Mouse (Mus musculus) lung, embryonic 15.5 days (tissue): ENCODE results near the gene Dmac2. TPM values are rescaled to one million over a fixed set of nuclear protein-coding genes. Genes with fewer than 3 reads are reported as not detected.

Experiments
- ATAC-seq: fragments of 200-750 bp; cut with Nextera tagmentation; 2 replicates; pipeline ENCODE4 v1.8.0; 2017; ENCODE audit warnings: moderate number of reproducible peaks, borderline replicate concordance; ENCODE audit not compliant: low FRiP score, low TSS enrichment; ENCODE audit errors: extremely low read depth
- H3K27ac ChIP-seq: fragments of 300-500 bp; sonication (generic); 2 replicates; pipeline ENCODE4 v1.5.1; 2015; ENCODE audit warnings: moderate library complexity, mild to moderate bottlenecking, inconsistent platforms
- H3K27me3 ChIP-seq: fragments of 300-500 bp; sonication (generic); 2 replicates; pipeline ENCODE4 v1.6.1; 2015; ENCODE audit warnings: inconsistent platforms
- H3K36me3 ChIP-seq: fragments of 300-500 bp; sonication (generic); 2 replicates; pipeline ENCODE4 v1.6.1; 2015; ENCODE audit warnings: inconsistent platforms
- H3K4me1 ChIP-seq: fragments of 300-500 bp; sonication (generic); 2 replicates; pipeline ENCODE4 v1.6.1; 2015; ENCODE audit warnings: inconsistent platforms
- H3K4me2 ChIP-seq: fragments of 300-500 bp; sonication (generic); 2 replicates; pipeline ENCODE4 v1.6.1; 2015; ENCODE audit warnings: inconsistent platforms, mild to moderate bottlenecking, moderate library complexity
- H3K4me3 ChIP-seq: fragments of 300-500 bp; sonication (generic); 2 replicates; pipeline ENCODE4 v1.5.1; 2015; ENCODE audit warnings: mild to moderate bottlenecking, inconsistent platforms
- H3K9ac ChIP-seq: fragments of 300-500 bp; sonication (generic); 2 replicates; pipeline ENCODE4 v1.6.1; 2015; ENCODE audit warnings: inconsistent platforms
- H3K9me3 ChIP-seq: fragments of 300-500 bp; sonication (generic); 2 replicates; pipeline ENCODE4 v1.6.1; 2016; ENCODE audit warnings: inconsistent platforms
- WGBS: fragments of 180-500 bp; shearing (Covaris S2); methylation state at CpG from one replicate; pipeline ENCODE4 v1.1.7; 2015; 5-methylcytosine and 5-hydroxymethylcytosine counted together
- polyA plus RNA-seq: library from polyadenylated mRNA; unstranded; fragments of >200 nt; fragmentation: Nextera tagmentation; extraction: Ambion mirVana; gene quantifications from 2 replicates; pipeline ENCODE4 v1.2.1, GENCODE M21; 2015

Dmac2 gene
- polyA plus RNA-seq, 1 experiment from 2014 or later = 34.6 TPM

DNA sequence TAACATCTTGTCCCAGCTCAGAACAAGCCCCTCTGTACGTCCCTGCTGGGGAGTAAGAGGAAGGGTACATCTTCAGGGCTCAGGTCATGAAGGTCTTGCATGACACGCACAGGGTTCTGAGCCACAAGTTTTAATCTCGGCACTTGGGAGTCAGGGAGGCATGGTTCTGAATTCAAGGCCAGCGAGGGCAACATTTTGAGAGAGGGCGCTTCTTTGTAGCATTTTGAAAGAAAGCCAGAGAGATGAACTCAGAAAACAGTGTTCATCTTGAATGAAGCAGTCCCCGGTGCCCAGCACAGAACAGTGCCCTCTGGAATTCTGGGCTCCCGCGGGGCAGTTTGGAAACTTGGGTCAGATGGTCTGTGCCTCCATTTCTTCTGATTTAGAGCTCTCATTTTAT is 47.2 kb downstream of the Dmac2 start:
- Histone ChIP-seq H3K27me3 (no peaks in the 10 kb centered on the region), H3K4me3 (no peak overlapping the region), H3K36me3 (peaks cover 44% of the 10 kb centered on the region), H3K4me1 (no peaks in the 10 kb centered on the region), H3K9me3 (no peaks in the 10 kb centered on the region), H3K9ac (no peak overlapping the region), H3K4me2 (no peak overlapping the region), H3K27ac (no peak overlapping the region)
- no peak for ATAC-seq
- 91% methylated on average over 8 of the region's 8 CpGs for WGBS

DNA sequence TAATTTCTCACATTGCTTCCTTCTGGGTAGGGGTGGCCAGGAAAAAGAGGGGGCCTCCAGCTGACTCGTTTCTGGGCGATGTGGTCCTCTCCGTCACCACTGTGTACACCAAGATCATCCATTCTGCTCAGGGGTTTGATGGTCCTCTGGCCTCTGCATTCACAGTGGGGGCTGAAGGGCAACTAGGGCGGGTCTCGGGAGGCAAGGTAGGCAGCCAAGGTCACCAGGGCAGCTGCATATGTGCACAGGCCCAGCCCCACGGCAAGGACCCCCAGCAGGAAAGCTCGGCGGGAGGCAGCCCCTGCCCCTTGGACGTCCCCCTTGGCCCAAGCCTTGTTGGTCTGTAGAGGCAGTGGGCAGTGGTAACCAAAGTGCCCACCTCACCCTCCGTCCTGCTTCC is 49.9 kb downstream of the Dmac2 start:
- no peaks in the 10 kb centered on the region for H3K9me3 ChIP-seq
- H3K27ac ChIP-seq = no peak overlapping the region
- peaks cover 12% of the 10 kb centered on the region for H3K27me3 ChIP-seq
- H3K4me3 ChIP-seq = no peak overlapping the region
- 91% methylated on average over 10 of the region's 10 CpGs for WGBS
- no peaks in the 10 kb centered on the region for H3K4me1 ChIP-seq
- peaks cover 34% of the 10 kb centered on the region for H3K36me3 ChIP-seq
- H3K9ac ChIP-seq = no peak overlapping the region
- no peak overlapping the region for H3K4me2 ChIP-seq
- no peak for ATAC-seq

- H3K36me3 ChIP-seq = peaks cover 29% of the 10 kb centered on the region
- WGBS = 78% methylated on average over 9 of the region's 9 CpGs
- H3K4me2 ChIP-seq = no peak overlapping the region
- H3K4me3 ChIP-seq = no peak overlapping the region
- H3K27me3 ChIP-seq = peaks cover 16% of the 10 kb centered on the region
- H3K9ac ChIP-seq = no peak overlapping the region
- H3K4me1 ChIP-seq = peaks cover 2% of the 10 kb centered on the region; the same call in 1 of the 2 replicates
- ATAC-seq = no peak
- no peaks in the 10 kb centered on the region for H3K9me3 ChIP-seq
- no peak overlapping the region for H3K27ac ChIP-seq
Measured at GRCm38 (mm10) chr7:25669631-25670030, 50.4 kb downstream of the Dmac2 start.

- Histone ChIP-seq H3K4me1 (peaks cover 7% of the 10 kb centered on the region), H3K27ac (no peak overlapping the region), H3K9ac (no peak overlapping the region), H3K27me3 (peaks cover 21% of the 10 kb centered on the region), H3K4me3 (no peak overlapping the region), H3K4me2 (no peak overlapping the region), H3K36me3 (peaks cover 25% of the 10 kb centered on the region), H3K9me3 (no peaks in the 10 kb centered on the region)
- ATAC-seq = no peak
- 87% methylated on average over 4 of the region's 4 CpGs for WGBS
Measured at GRCm38 (mm10) chr7:25670096-25670495, 50.9 kb downstream of the Dmac2 start.

- peaks cover 16% of the 10 kb centered on the region for H3K36me3 ChIP-seq
- no peak overlapping the region for H3K4me2 ChIP-seq
- H3K4me1 ChIP-seq = peaks cover 15% of the 10 kb centered on the region
- no peak overlapping the region for H3K27ac ChIP-seq
- H3K9me3 ChIP-seq = no peaks in the 10 kb centered on the region
- WGBS = 48% methylated on average over 2 of the region's 2 CpGs
- no peak overlapping the region for H3K9ac ChIP-seq
- H3K4me3 ChIP-seq = no peak overlapping the region
- peaks cover 31% of the 10 kb centered on the region for H3K27me3 ChIP-seq
- ATAC-seq = no peak
Measured at GRCm38 (mm10) chr7:25671686-25672085, 52.5 kb downstream of the Dmac2 start.

DNA sequence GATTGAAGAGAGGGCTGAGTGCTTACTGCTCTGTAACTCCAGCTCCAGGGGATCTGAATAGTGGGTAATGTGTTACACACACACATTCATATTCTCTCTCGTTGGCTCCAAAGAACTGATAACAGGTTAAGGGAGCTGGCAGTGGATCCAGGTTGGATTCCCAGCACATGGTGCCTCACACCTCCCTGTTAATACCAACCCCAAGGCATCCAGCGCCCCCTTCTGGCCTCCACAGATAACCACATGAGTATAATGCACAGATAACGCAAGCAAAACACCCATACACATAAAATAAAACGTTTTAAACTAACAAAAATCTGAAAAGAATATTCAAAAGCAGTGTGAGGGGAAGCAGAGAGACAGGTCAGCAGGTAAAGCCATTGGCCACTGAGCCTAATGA is 53.2 kb downstream of the Dmac2 start:
- Histone ChIP-seq H3K4me3 (no peak overlapping the region), H3K4me2 (no peak overlapping the region), H3K36me3 (peaks cover 16% of the 10 kb centered on the region), H3K9ac (no peak overlapping the region), H3K27ac (no peak overlapping the region), H3K27me3 (peaks cover 31% of the 10 kb centered on the region), H3K4me1 (peaks cover 18% of the 10 kb centered on the region), H3K9me3 (no peaks in the 10 kb centered on the region)
- 49% methylated on average over 4 of the region's 4 CpGs for WGBS
- no peak for ATAC-seq

- Histone ChIP-seq H3K9me3 (no peaks in the 10 kb centered on the region), H3K27ac (no peak overlapping the region), H3K36me3 (no peaks in the 10 kb centered on the region), H3K4me2 (peak overlapping the region; percentile 55), H3K4me1 (peaks cover 18% of the 10 kb centered on the region), H3K9ac (0 out of 2 replicates have a peak overlapping the region, but pooled peaks have one; percentile 2), H3K27me3 (peaks cover 35% of the 10 kb centered on the region), H3K4me3 (no peak overlapping the region)
- no peak for ATAC-seq
- WGBS = 22% methylated on average over 9 of the region's 9 CpGs
Measured at GRCm38 (mm10) chr7:25674297-25674696, 55.1 kb downstream of the Dmac2 start.

GRCm38 (mm10) chr7:25674719-25675300 is 55.6 kb downstream of the Dmac2 start, which contains the start of gene Tmem91:
TSS of gene Tmem91 (minus strand) at chr7:25675166.
- 0 out of 2 replicates have a peak, but pooled peaks have one; percentile 33 for ATAC-seq

More at GRCm38 (mm10) chr7:25674719-25675300, 55.6 kb downstream of the Dmac2 start, which contains the start of gene Tmem91:
- Histone ChIP-seq H3K36me3 (no peaks in the 10 kb centered on the region), H3K4me1 (peaks cover 20% of the 10 kb centered on the region), H3K4me3 (peak within 1 kb of the TSS; percentile 25), H3K27ac (0 out of 2 replicates have a peak within 1 kb of the TSS, but pooled peaks have one; percentile 34), H3K9me3 (no peaks in the 10 kb centered on the region), H3K4me2 (peak within 1 kb of the TSS; percentile 55), H3K27me3 (peaks cover 35% of the 10 kb centered on the region), H3K9ac (0 out of 2 replicates have a peak within 1 kb of the TSS, but pooled peaks have one; percentile 2)
- WGBS = 4% methylated on average over 29 of the region's 29 CpGs

Other genes with a start within 250 kb of the Dmac2 start
- 0.52 and 0.57 TPM in 2 replicates for gene Cnfn, start 249.7 kb upstream of the Dmac2 start, polyA plus RNA-seq
- gene Lipe, start 220.7 kb upstream of the Dmac2 start, polyA plus RNA-seq = 9.3 and 9.4 TPM in 2 replicates
- 0.21 and 0.34 TPM in 2 replicates for gene Cxcl17, start 206.5 kb upstream of the Dmac2 start, polyA plus RNA-seq
- gene Ceacam1, start 141.8 kb upstream of the Dmac2 start, polyA plus RNA-seq = 5.3 and 5.8 TPM in 2 replicates
- gene Ceacam2, start 79.6 kb upstream of the Dmac2 start, polyA plus RNA-seq = 0.08 and 0.16 TPM in 2 replicates
- not detected in 2 replicates for gene Erich4, start 3.5 kb upstream of the Dmac2 start, polyA plus RNA-seq
- gene B3gnt8, start 7.2 kb downstream of the Dmac2 start, polyA plus RNA-seq = 9.9 and 11.4 TPM in 2 replicates
- gene Bckdha, start 39.6 kb downstream of the Dmac2 start, polyA plus RNA-seq = 55.9 and 57.0 TPM in 2 replicates
- gene Exosc5, start 39.8 kb downstream of the Dmac2 start, polyA plus RNA-seq = 75.7 and 78.7 TPM in 2 replicates
- 2.1 and 2.6 TPM in 2 replicates for gene Tmem91, start 55.8 kb downstream of the Dmac2 start, polyA plus RNA-seq
- gene B9d2, start 61.4 kb downstream of the Dmac2 start, polyA plus RNA-seq = 26.8 and 30.9 TPM in 2 replicates
- 2.9 and 3.5 TPM in 2 replicates for gene Tgfb1, start 67.6 kb downstream of the Dmac2 start, polyA plus RNA-seq
- 18.2 and 19.2 TPM in 2 replicates for gene Ccdc97, start 99.7 kb downstream of the Dmac2 start, polyA plus RNA-seq
- 56.9 and 58.5 TPM in 2 replicates for gene Hnrnpul1, start 135.3 kb downstream of the Dmac2 start, polyA plus RNA-seq
- 53.7 and 56.5 TPM in 2 replicates for gene Axl, start 169.3 kb downstream of the Dmac2 start, polyA plus RNA-seq
- gene Cyp2s1, start 197.5 kb downstream of the Dmac2 start, polyA plus RNA-seq = 10.7 and 11.4 TPM in 2 replicates